Mouse (Mus musculus): Measurements from ENCODE around the gene App. TPM values are rescaled to one million over a fixed set of nuclear protein-coding genes. Genes with fewer than 3 reads are reported as not detected.

Gene App
- polyA plus RNA-seq (2014; fragmentation: Illumina TruSeq; extraction: RNeasy Lipid Tissue Mini Kit (QIAGEN cat#74804); ENCODE audit: low read depth, low replicate concordance): 319 TPM

DNA sequence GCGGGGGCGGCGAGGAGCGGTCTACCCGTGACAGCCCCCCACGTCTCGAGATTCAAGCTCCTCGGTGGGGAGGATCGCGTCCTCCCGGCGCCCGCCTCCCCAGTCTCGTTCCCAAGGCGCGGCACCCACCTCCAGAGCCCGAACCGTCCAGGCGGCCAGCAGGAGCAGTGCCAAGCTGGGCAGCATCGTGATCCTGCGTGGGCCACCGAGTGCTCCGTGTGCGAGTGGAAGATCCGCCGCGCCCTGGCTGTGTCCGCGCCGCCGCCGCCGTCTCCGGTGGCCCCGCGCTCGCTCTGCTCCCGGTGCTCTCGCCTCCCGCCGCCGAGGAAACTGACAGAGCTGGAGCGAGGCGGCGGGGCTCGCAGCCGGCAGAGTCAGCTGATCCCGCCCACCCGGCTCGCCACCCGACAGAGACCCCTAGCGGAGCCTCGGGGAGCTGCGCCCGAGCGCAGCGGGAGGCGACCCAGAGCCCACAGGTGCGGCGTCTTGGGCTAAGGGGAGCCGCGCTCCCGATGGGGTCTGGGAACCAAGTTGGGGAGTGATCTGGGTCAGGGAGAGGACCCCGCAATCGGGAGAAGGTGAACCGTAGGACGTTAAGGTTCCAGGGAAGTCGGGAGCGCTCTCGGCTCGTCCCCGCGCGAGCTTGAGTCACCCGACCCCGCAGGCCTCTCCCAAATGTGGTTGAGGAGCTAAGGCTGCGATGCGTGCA, at the start of gene App:
TSS of gene App (minus strand) at position 394 of the 709 bp plus-strand sequence.

Measured in adipose tissue, adult 10 weeks (tissue).